Mouse (Mus musculus) CD4-positive helper T cell, adult 2 months (primary cell): Measurements from ENCODE around the gene Gm15217.

Source experiments
- DNase-seq: peaks from one replicate; pipeline ENCODE4 v3.0.0-alpha.2; 2012; ENCODE audit warnings: low read depth, missing footprints, low spot score

Gene Gm15217

DNA sequence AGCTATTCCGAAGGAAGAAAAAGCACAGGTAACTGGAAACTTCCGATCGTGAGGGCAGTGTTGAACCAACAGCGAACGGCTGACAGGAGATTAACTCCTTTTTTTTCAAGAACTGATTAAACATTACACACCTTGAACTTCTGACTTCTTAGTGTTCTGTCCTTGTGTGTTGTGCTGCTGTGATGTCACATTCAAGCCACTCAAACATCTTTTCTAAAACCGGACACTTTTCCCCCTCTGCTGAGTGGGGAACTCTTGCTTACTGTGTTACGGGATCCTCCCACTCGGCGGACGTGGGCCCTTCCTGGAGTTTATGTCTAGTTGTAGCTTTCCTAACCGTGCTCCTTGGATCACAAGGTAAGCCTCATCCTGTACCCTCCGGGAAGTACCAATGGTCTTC lies at the start of gene Gm15217:
TSS of gene Gm15217 (plus strand) at position 130 of the 400 bp plus-strand sequence.
- no peak for DNase-seq

DNA sequence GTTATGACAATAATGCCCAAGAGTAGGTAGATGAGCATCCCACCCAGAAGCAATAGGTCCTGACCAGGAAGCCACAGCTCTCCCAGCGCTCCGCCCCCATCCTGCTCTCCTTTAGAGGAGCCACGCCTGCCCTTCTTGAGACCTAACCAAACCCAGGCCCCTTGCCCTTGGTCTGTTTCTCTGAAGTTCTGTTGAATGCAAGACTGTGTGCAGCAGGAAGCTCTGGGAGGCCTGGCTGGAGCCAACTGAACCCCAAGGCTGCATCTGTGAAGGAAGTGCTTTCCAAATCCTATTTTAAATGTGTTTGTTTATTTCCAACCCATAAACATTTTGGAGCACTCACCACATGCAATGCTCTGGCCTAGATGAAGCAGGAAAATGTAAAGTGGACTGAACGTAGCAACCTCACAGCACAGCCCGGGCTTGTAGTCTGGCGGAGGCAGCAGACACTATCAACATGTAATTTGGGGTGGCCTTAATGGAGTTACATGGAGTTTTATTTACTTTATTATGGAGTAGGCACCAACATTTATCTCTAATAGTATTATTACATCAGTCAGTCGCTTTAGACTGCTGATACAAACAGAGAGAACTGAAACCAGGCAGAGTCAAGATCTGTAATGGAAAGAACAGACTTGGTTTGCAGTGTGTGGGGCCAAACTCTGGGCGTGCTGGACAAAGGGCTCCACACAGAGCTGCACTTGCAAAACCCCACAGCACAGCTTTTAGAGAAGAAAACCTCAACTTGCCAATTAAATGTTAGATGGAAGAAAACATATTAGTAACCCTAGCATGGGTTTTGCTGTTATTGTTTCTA lies 45.6 kb upstream of the Gm15217 start:
- DNase-seq, result no peak

DNA sequence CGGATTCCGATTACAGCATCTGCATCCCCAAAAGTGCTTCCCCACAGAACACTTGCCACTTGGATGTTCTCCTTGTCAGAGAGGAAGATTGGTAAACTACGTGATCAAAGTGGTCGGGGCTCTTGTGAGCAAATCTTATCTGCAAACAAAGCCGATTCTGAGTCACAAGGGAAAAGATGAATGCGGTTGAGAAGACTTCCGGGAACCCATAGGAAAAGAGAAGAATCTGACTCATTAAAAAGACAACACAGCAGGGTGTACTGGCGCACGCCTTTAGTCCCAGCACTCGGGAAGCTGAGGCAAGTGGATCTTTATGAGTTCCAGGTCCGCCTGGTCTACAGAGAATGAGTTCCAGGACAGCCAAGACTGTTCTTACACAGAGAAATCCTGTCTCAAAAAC lies 40.4 kb upstream of the Gm15217 start:
- DNase-seq, result no peak

DNA sequence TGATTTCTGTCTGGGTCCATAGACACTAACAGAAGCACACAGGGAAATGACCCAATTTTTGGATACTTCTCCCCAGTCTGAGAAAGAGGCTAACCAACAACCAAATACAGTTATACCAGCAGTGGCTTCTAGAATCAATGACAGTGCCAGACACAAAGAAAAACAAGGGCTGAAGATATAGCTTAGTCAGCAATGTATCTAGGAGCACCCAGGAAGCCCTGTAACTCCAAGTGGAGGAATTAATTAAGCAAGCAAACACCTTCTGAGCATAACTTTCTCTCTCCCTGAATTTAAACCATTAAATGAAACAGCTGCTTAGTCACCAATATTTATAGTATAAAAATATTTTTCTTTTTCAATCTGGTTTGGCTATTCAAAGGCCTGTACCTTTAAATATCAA lies 34.5 kb upstream of the Gm15217 start:
- DNase-seq, result no peak

DNA sequence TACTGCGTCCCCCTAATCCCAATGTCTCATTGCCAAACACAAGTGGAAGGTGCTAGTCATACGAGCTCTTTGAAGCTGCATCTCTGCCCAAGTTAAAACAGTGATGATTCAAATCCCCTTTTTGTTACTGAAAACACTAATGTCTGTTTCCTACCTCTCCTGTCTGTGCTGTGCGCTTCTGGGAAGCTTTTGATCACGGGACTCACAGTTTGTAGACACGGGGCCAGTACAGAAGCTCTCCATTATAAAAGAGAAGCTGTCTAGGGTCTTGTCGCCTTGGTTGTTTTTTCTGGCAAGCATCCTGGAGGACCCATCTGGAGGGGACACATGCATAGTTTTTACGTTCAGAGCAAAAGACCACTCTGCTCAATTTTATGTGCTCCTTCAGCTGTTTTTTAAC lies 21.9 kb upstream of the Gm15217 start:
- DNase-seq, result no peak

DNA sequence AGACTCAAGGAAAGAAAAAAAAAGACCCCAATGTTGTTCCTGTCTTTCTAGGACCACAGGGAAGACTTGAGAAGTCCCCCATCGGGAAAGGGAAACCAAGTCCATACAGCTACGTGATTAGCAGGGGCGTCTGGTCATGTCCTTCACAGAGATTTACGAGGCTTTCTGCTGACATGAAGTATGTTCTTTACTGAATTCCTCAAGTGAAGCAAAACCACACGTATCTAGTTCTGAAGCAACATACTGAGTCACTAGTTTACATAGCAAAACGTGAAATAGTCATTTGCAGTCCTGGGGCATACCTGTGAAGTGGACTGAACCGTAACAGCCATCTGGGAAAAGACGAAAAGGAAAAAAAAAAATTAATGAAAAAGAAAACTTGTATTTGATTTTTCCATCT lies 21.5 kb upstream of the Gm15217 start:
- no peak for DNase-seq

DNA sequence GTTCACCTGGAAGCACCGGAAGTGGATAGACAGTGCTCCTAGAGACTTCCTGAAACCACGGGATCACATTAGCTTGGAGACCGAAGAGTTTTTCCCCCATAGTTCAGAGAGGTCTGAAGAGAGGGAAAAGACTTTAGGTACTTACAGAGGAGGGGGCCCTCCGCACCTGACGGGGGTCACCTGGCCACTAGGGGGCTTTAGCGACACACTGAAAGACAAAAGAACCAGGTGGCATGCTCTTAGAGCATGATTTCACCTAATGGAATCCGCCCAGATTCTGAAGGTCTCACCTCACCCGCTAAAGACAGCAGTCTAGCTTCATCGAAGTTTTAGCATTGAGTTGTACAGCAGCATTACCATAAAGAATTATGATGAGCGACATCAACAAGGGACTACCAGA lies 16.0 kb upstream of the Gm15217 start:
- no peak for DNase-seq

DNA sequence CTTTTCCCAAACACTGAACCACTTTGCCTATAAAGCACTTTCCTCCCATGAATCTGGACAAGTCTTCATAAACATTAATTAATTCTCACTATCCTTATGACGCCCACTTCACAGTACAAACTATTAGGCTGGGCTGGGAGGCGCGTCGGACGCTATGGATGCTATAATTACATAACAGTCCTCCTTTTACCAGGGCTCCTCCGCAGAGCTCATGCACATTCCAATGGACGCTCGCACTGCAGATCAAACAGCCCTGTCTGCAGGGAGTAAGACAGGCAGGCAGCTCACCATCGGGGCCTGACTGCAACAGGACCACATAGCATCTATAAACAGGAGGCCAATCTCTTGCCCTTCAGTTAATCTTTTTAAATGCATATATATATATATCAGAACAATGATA lies 6.8 kb upstream of the Gm15217 start:
- DNase-seq, result no peak

DNA sequence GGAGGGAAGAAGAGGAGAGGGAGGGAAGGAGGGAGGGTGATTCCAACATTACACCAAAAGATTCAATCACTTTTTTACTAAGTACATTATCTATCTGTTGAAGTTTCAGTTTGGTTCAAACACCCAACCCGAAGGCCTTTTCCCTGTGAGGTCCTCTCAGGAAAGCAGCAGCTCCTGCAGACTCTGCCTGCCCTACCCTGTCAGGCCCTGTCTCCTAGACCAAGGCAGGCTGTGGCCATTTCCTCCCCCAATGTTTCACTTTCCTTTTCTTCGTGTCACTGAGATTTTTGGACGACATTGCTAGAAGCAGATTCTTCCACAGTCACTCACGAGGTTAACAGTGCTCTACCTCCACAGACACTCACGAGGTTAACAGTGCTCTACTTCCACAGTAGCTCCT lies 3.4 kb upstream of the Gm15217 start:
- no peak for DNase-seq

DNA sequence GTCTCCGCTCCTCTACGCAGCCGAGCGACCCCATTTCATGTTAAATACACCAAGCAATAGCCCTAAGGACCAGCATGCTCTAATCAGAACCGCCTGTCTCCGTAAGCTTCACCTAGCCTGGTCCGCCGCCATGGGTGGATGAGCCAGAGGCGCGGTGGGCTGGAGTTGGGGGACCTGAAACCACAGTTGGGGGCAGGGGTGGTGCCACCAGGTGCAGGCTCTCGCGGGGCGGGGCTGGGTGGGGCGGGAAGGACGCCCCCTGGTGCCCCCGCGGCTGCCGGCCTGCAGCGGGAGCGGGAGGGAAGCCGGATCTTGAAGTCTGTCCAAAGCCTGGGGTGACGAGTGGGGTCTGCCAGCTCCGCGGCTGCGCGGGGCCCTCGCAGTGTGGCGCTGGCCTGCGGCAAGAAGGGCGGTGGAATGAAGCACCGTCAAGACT lies 1.1 kb downstream of the Gm15217 start:
- no peak for DNase-seq

DNA sequence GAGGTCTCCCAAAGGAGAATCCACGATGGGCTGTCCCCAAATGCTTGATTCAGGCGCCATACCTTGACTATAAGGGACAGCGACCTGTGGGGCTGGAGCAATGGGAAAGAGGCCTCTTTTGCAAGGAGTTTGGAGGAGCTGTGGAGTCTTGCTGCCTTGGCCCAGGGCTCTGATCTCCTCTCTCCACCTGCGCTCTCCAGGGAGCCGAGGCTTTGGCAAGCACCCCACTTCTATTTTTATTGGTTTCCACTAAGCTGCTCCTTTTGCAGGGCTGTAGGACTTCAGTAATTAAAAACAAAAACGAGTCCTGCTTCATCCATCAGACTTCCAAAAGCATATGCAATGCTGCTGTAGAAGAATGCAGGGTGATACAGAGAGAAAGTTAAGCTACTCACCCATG lies 2.2 kb downstream of the Gm15217 start:
- DNase-seq, result no peak

DNA sequence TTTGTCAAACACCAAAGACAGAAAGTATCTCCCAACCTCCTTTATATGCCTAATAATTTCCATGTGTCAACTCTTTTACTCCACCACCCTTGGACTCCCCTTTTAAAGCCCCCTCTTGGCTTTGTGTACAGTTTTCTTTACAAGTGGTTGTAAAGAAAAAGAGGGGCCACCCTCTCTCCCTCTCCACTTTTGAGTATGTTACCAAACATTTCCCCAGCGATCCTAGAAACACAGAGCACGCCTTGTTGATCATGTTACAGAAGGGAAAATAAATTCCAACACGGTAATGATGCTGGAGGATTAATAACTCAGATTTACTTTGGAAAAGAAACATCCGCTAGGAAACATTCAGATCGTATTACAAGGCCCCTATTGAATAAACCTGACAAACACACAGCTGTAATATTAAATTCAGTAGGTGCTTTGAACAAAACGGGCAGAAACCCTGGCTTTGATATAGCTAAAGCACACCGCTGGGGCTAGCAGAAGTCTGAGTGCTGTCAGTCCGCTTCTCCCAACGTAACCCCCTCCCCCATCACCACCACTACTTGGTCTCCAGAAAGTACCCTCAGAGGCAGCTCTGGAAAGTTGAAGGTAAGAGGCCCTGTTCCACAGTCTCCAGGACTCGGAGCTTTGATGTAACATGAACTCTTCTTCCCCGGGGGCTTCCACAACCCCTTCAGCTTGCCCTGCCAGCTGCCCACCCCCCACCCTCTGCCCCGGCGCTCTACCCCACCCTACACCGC lies 5.9 kb downstream of the Gm15217 start:
- no peak for DNase-seq

DNA sequence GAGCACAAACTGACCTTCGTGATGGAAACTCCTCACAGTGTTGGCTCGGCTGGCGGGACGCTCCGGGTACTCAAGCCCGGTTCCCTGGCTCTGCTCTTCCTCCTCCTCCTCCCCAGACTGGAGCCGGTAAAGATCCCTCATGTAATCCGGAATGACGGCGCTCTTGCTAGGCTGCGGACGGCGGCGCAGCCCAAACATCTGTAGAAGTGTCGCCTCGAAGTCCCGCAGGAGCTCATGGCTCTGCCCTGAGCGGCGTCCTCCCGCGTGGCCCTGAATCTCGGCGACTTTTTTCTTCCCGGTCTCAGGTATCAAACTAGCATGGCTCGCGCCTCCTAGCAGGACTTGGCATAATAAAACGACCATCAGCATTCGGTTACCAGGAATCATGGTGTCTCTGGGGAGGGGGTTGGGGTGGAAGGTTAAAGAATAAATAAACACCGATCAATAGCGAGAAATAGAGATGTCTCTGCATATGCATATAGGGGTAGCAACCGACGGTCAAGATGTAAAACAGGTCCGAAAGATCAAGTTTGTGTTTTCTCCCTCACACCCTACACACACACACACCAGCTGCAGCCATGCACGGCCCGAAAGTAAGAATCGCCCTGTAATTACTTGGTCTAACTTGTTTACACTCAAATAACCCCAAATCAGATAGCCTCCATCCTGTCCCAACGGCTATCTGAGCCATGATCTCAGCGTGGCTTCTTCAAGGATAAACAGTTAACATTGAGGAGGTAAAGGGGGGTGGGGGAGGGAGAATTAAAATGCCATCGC lies 6.7 kb downstream of the Gm15217 start:
- DNase-seq, result no peak

DNA sequence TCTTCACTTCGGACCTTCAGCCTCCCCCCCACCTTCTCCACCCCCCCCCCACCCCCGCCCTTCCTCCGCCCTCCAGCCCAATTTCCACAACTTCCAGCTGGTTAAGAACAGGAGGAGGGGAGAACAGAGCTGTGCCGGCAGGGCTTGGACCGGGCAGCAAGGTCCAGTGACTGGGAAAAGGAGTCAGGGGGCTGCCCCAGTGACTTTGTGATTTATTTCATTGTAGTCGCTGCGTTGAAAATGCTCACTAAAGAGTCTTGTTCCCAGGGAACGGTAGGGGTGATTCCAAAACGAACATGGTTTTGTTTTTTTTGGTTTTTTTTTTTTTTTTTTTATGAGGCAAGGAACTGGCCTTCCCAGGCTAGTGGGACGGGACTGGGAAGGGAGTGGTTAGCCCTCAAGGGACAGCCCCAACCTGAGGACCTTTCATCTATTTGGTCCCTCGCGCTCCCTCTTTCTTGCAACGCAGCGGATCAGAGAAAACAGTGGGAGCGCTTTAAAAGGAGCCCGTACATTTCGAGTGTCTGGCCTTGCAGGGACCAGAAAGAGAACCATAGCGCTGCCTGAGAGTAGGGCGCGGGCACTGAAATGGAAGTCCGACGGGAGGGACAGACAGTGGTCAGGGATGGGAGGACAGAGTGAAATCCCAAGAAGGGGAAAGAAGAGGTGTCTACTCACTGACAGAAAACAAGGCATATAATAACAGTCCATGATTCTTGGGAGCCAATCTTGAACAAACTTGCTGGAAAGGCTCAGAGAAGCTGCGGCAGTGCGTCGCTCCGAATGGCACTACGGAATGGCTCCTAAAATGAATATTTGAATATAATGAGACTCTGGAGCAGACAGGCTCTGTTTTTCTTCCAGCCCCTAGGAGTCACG lies 7.5 kb downstream of the Gm15217 start:
- no peak for DNase-seq

DNA sequence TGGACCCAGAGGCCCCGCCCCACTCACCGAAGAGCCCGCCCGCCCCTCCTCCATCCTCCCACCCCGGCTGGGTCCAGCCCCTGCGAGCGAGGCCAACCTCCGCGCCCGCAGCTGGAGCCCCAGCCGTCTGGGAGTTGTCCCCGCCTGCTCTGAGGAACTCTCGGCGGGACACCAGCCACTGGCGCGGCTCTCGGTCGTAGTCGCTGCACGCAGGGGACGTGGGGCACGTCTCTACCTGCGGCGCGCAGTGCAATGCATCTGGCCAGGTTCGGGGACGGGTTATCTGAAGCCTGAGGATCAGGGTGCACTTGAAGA lies 8.1 kb downstream of the Gm15217 start:
- no peak for DNase-seq

DNA sequence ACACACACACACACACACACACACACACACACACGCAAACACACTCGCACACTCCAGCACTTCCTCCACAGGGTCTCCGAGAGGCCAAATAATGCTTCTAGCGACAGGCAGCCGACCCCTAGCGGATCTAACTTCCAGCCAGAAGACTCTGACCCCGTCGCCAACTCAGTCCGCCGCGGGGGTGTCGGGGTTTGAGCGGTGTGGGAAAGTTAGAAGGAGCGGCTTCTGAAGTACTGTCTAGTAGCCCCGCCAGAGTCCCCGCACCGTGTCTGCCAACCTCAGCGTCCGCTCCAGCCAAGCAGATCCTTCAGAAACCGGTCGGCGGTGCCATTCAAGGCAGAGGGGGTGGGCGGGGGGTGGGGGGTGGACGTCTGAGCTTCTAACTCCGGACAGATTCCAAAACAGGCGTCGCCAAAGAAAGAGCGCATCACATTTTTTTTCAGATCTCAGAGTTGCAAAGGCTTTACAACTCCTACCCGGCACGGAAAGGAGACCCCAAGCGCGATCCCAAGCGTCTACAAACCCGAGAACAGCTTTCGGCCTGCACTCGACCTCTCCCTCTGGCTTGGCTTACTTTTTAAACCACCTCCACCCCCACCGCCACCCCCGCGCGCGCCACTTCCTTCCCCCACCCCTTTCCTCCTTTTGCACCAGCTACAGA lies 8.7 kb downstream of the Gm15217 start:
- DNase-seq, result no peak

DNA sequence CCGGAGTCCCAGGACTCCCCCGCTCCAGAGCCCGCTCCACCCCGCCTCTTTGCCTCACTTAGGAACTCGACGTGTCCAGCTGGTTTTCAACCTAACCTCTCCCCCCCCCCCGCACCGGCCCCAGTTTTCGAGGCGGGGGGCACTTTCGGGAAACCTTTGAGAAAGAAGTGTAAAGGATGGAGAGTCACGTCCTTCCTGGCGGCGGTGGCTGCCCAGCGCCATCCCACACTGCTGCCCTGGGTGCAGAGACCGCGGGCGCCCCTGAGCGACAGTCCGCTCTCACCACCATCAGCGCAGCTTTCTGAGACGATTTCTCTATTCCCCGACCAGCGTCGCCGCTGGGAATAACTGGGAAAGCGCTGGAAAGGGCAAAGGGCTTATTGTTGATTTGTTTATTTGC lies 9.4 kb downstream of the Gm15217 start:
- no peak for DNase-seq

DNA sequence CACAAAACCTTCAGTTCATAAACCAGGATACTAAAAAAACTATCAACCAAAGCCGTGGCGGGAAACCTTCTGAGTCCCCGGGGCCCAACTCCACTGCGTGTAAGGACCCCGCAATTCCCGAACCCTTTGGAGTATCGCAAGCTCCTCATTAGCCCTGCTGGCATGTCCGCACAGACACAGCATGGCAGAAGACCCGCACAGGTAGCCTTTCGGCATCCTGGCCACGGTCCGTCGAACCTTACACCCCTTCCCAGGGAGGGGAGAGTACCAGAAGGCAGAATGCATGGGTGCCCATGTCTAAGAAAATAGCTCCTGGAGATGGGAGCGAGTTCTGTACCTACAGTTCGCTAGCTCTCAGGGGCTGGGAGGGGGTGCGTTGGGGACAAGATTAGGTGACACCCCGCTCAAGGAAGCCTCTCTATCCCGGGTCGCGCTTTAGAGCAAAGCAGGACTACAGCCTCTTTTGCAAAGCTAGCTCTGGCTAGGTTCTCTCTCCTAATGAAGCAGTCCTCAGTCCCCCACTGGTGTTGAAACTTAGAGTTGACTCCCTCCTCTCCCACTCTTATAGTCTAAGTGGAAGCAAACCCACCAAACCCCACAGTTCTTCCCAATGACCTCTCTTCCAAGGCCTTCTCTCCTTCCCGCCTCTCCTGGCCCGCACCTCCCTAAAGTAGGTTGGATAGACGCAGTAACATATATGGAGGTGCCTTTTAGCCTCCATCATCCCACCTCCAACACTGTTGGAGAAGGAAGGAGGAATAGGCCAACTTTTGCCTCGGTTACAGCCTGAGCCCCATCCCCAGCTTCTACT lies 10.4 kb downstream of the Gm15217 start:
- DNase-seq, result no peak

DNA sequence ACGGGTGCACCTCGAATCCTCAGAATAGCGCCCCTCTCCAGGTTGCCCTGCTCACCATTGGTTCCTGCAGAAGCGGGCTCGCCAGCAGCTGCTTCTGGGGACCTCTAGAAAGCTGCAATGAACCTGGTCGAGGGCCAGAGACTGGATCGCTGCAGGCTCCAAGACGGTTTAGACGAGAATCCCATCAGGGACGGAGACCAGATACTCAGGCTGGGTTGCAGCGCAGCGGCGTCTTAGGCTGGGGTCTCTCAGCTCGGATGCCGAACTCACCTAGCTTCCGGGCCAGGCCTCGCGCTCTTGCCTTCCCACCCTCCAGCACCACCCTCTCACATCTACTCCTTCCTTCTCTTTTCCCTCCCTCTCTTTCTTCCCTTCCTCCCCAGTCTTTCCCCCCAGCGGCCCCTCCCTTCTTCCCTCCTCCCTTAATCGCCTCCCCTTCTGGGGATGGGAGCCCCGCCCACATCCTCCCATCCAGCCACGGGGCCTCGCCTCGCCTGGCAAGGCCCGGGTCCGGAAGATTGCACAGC lies 11.1 kb downstream of the Gm15217 start, which contains the start of gene Bmp4:
TSS of gene Bmp4 (minus strand) at position 421 of the 527 bp plus-strand sequence.
- no peak for DNase-seq
